Mouse (Mus musculus) ES-Bruce4 (cell line): Measurements from ENCODE around the gene Pyroxd2. TPM values are rescaled to one million over a fixed set of nuclear protein-coding genes. Genes with fewer than 3 reads are reported as not detected.

Experiments
- H3K27ac ChIP-seq: 2 replicates; pipeline ENCODE4 v1.5.1; 2012; ENCODE audit warnings: low read length, inconsistent platforms; ENCODE audit not compliant: insufficient read depth
- H3K27me3 ChIP-seq: 2 replicates; pipeline ENCODE4 v1.6.1; 2012; ENCODE audit warnings: mild to moderate bottlenecking, low read length, inconsistent platforms; ENCODE audit not compliant: control insufficient read depth, poor library complexity, insufficient read depth, severe bottlenecking
- H3K36me3 ChIP-seq: 2 replicates; pipeline ENCODE4 v1.6.1; 2012; ENCODE audit warnings: inconsistent platforms, mild to moderate bottlenecking, low read length, moderate library complexity; ENCODE audit not compliant: control insufficient read depth, poor library complexity, insufficient read depth, severe bottlenecking
- H3K4me1 ChIP-seq: one replicate; pipeline ENCODE4 v1.8.1; 2011; ENCODE audit warnings: low read length; ENCODE audit not compliant: control insufficient read depth, insufficient read depth
- H3K4me3 ChIP-seq: 2 replicates; pipeline ENCODE4 v1.5.1; 2011; ENCODE audit warnings: low read depth, mild to moderate bottlenecking, low read length
- H3K9ac ChIP-seq: 2 replicates; pipeline ENCODE4 v1.6.1; 2012; ENCODE audit warnings: low read depth, mild to moderate bottlenecking, inconsistent platforms; ENCODE audit not compliant: poor library complexity, severe bottlenecking
- H3K9me3 ChIP-seq: replicated peaks from 2 replicates; pipeline ENCODE4 v1.6.1; 2012; ENCODE audit warnings: mild to moderate bottlenecking, low read length, inconsistent platforms; ENCODE audit not compliant: control insufficient read depth, poor library complexity, insufficient read depth, severe bottlenecking
- CTCF ChIP-seq: IDR thresholded peaks from one replicate; pipeline ENCODE4 v1.8.1; 2011; ENCODE audit warnings: low read depth, low read length
- EP300 ChIP-seq: IDR thresholded peaks from 2 replicates; pipeline ENCODE4 v1.6.1; 2011; ENCODE audit warnings: low read depth, low read length; ENCODE audit not compliant: insufficient read depth
- POLR2A ChIP-seq: IDR thresholded peaks from one replicate; pipeline ENCODE4 v1.8.1; 2011; ENCODE audit warnings: low read length; ENCODE audit not compliant: insufficient read depth
- polyA plus RNA-seq: library from polyadenylated mRNA; stranded (reverse); fragments of >200 nt; gene quantifications from 2 replicates; pipeline ENCODE4 v1.2.4, GENCODE M21; 2011; ENCODE audit warnings: low read depth; ENCODE audit not compliant: missing spikeins, insufficient read depth, insufficient read length

Gene Pyroxd2
- polyA plus RNA-seq = 0.27 and 0.81 TPM in 2 replicates

DNA sequence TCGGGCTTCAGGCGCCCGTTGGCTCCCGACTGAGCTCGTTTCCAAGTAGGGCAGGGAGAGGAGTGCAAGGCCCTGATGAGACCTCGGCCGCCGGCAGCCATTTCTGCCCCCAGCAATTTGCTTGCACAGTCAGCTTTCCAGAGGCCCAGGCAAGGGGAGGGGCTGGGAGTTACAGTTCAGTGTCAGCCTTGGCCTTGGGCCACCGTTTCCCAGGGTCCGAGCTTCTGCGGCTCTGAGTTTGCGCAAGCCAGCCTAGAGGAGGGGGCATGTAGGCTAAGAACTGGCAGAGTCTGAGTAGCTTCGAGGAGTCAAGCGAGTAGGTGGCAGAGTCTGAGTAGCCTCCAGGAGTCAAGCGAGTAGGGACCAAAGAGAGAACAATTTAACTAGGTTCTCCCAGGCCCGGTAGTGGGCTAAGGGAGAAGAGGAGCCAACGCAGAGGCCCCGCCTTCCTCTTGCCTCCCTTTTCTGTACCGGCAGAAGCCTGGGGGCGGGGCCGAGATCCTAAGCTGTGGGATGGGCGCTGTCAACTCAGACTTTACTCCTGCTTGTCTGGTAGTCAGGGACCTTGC, at the start of gene Pyroxd2:
Pyroxd2 (minus strand) TSS at position 413 of the 569 bp plus-strand sequence.
- Histone ChIP-seq H3K9me3 (no peaks in the 10 kb centered on the region), H3K9ac (peak within 1 kb of the TSS; percentile 73), H3K36me3 (no peaks in the 10 kb centered on the region), H3K27ac (no peak within 1 kb of the TSS), H3K27me3 (no peaks in the 10 kb centered on the region), H3K4me3 (peak within 1 kb of the TSS; percentile 63), H3K4me1 (no peaks in the 10 kb centered on the region)
- TF ChIP-seq POLR2A = no peak
- no peak for TF ChIP-seq CTCF
- no peak for TF ChIP-seq EP300

DNA sequence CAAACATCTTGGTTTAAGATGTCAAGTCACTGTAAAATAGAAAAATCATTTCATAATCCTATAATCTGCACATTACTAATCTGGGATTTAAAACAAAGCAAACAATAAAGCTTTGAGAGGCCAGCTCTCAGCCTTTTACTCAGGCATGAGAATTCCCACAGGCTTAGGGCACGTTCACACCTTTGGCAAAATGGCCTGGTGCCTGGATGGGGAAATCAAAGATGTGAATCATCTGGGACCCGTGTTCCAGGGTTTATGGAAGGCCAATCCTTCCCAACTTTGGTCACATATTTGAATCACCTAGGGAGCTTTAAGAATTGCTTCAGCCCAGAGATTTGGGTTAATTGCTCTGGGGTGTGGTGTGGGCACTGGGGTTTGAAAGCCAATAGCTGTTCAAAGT, 45.3 kb upstream of the Pyroxd2 start:
- H3K27ac ChIP-seq = no peak overlapping the region
- H3K9ac ChIP-seq = no peak overlapping the region
- no peaks in the 10 kb centered on the region for H3K27me3 ChIP-seq
- H3K9me3 ChIP-seq = no peaks in the 10 kb centered on the region
- no peak overlapping the region for H3K4me3 ChIP-seq
- H3K4me1 ChIP-seq = no peaks in the 10 kb centered on the region
- no peaks in the 10 kb centered on the region for H3K36me3 ChIP-seq
- TF ChIP-seq CTCF (no peak), POLR2A (no peak), EP300 (no peak)

DNA sequence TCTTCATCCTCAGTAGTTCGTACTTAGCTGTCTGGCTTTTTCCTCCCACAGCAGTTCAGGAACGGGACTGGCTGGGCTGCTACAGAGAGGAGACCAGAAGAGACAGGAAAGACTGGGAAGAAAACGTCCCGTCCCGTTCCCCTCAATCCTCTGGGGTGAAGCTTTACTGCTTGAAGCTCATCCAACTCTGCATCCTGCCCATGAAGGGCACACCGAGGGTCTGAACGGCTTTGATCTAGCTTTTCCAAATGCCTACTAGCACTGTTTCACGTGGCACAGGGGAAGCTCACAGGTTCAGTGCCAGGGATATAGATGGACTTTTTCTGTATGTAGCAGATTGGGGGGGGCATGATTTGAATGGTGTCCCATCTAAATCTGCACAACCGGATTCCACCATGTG, 43.2 kb upstream of the Pyroxd2 start:
- H3K4me3 ChIP-seq = no peak overlapping the region
- no peaks in the 10 kb centered on the region for H3K9me3 ChIP-seq
- no peaks in the 10 kb centered on the region for H3K36me3 ChIP-seq
- no peaks in the 10 kb centered on the region for H3K27me3 ChIP-seq
- no peak for TF ChIP-seq CTCF
- no peak for TF ChIP-seq POLR2A
- no peak for TF ChIP-seq EP300
- no peaks in the 10 kb centered on the region for H3K4me1 ChIP-seq
- H3K27ac ChIP-seq = no peak overlapping the region
- H3K9ac ChIP-seq = peak overlapping the region; percentile 22; the same call in 1 of the 2 replicates

DNA sequence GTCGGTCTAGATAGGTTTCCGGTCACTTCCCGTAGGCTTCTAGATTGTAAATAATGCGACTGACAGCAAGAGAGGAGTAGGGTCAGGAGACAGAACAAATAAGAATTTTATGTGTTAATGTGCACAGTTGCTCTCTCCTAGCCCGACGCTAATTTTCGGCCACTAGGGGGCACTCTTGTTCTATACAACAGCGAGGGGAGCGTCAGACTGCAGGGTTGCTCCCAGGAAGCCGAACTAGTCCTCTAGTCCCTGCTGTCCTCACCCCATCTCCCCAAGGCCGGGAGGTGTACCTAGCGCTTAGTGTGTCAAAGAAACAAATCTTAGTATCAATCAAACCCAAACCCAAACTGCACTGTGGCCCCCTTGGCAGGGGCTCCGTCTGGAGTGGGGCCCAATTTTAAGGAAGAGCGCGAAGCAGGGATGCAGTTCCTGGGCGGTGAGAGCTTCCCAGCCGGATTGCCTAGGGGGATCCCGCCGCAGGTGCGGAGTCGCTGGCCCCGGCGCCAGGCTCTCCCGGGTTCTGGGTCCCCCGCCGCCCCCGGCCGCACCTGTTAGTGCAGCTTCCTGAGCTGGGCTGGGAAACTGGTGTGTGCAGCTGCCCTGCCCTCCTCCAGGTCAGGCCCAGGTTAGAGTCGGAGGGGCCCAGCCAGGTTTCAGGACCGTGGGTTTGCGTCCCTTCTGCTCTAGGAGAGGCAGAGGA, 42.5 kb upstream of the Pyroxd2 start:
- H3K27ac ChIP-seq = no peak overlapping the region
- no peaks in the 10 kb centered on the region for H3K27me3 ChIP-seq
- no peaks in the 10 kb centered on the region for H3K9me3 ChIP-seq
- H3K4me1 ChIP-seq = no peaks in the 10 kb centered on the region
- TF ChIP-seq POLR2A (no peak), CTCF (peak; percentile 82), EP300 (0 out of 2 replicates have a peak, but pooled peaks have one; percentile 8)
- peak overlapping the region; percentile 22; the same call in 1 of the 2 replicates for H3K9ac ChIP-seq
- no peaks in the 10 kb centered on the region for H3K36me3 ChIP-seq
- H3K4me3 ChIP-seq = peak overlapping the region; percentile 34

DNA sequence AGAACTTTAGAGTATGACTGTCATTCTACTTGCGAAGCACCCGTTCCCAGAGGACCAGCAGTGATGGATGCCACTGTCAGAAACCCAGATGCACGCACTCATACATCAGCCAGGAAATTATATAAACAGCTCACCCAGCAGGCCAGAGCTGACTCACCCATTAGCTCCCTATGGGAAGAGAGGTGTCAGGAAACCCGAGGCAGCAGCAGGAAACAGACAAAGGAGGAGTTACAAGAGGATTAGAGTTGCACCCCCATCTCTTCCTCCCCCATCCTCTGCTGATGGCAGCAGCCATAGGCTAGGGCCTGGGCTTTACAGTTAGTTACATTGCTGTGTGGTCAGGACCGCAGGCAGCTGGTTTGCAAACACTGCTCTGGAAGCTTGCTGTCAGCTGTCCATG, 35.7 kb upstream of the Pyroxd2 start:
- Histone ChIP-seq H3K27me3 (no peaks in the 10 kb centered on the region), H3K9ac (no peak overlapping the region), H3K27ac (no peak overlapping the region), H3K36me3 (no peaks in the 10 kb centered on the region), H3K9me3 (no peaks in the 10 kb centered on the region), H3K4me1 (no peaks in the 10 kb centered on the region), H3K4me3 (no peak overlapping the region)
- TF ChIP-seq POLR2A (no peak), CTCF (no peak), EP300 (no peak)
